Mouse (Mus musculus): Measurements from ENCODE around the gene 1300017J02Rik. TPM values are rescaled to one million over a fixed set of nuclear protein-coding genes. Genes with fewer than 3 reads are reported as not detected.
"Not testable (repeated sequence)": the region's sequence is repeated elsewhere in the genome, so short reads cannot be mapped to it uniquely, and the experiment has no call there.

The 1300017J02Rik gene
- polyA plus RNA-seq (2014; fragmentation: Nextera tagmentation; extraction: Ambion mirVana): 0.51 and 0.78 TPM in 2 replicates

DNA sequence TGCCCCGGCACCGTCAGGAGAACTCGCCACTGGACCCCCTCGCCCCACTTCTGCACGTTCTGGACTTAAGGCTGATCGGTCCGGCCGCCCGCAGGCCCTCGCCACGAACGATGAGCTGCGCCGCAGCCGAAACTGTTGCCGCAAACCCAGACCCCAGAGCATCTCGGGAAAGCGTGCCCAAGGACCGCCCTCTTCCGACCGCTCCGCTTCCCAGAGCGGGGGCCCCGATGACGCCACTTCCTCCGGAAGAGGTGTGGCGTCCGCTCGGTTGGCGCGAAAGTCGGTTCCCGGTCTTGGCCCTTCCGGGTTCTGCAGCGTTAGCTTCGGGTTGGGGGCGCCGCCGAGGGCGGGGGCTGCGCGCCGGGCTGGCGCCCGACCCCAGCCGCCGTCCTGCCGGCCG lies at the start of gene 1300017J02Rik, which contains the start of gene Topbp1:
1300017J02Rik (minus strand) TSS at position 156 of the 400 bp plus-strand sequence.
Topbp1 (plus strand) TSS at position 289 of the 400 bp plus-strand sequence.
- H3K9me3 ChIP-seq (ENCODE audit: low read depth, low read length): no peaks in the 10 kb centered on the region
- ATAC-seq (ENCODE audit: insufficient read depth): peak; percentile 96

DNA sequence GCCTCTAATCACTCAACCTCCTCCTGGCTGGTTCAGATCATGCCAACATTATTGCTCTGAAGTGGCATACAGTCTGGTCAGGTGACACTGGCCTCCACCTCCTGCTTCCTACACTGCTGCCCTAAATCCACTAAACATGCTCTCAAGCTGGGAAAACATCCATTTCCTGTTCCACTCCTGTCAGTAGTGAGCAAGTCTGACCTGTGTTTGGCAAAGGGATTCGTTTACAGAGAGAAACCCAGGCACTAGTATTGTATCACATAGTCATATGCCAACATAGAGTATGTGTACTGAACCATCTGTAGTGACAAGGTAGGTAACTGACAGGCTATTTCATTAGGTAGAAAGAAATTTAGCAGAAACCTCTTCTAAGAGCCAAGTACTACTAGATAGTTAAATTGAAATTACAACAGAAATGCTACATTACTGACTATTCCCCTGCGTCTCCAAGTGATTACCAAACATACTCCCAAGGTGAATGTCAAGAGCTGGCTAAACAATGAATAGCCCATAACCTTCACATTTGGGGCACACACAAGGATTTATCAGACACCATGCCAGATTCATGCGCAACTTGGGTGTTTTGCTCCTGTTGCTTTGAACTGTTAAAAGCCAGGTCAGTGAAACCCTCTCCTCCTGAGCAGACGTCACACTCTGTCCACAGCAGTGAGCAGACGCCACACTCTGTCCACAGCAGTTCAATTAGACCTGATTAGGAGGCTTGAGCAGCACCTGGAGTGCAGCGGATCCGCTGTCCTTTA lies 48.8 kb upstream of the 1300017J02Rik start:
- H3K9ac ChIP-seq; H3K4me2 ChIP-seq; H3K4me1 ChIP-seq (ENCODE audit: insufficient read depth); H3K27me3 ChIP-seq (ENCODE audit: insufficient read depth, low read length); H3K4me3 ChIP-seq (ENCODE audit: low read depth, low read length); H3K27ac ChIP-seq (ENCODE audit: low read depth); DNase-seq; ATAC-seq (ENCODE audit: insufficient read depth); H3K9me3 ChIP-seq (ENCODE audit: low read depth, low read length): not testable (repeated sequence)
- 73% methylated on average over 6 of the region's 7 CpGs for WGBS
- H3K36me3 ChIP-seq (ENCODE audit: insufficient read depth): peaks cover 69% of the 10 kb centered on the region

More for the DNA sequence above, at the start of gene 1300017J02Rik, which contains the start of gene Topbp1:
- Histone ChIP-seq H3K36me3 (ENCODE audit: insufficient read depth) (peaks cover 36% of the 10 kb centered on the region), H3K9ac (peak within 1 kb of the TSS; percentile 87), H3K27me3 (ENCODE audit: insufficient read depth, low read length) (no peaks in the 10 kb centered on the region), H3K27ac (ENCODE audit: low read depth) (peak within 1 kb of the TSS; percentile 89), H3K4me1 (ENCODE audit: insufficient read depth) (no peaks in the 10 kb centered on the region), H3K4me2 (peak within 1 kb of the TSS; percentile 79), H3K4me3 (ENCODE audit: low read depth, low read length) (peak within 1 kb of the TSS; percentile 96)
- TF ChIP-seq CTCF (IDR thresholded peaks at IDR 0.05; ENCODE audit: low read depth): 0 out of 2 replicates have a peak, but pooled peaks have one; percentile 5
- DNase-seq: peak; percentile 99
- WGBS: under 1% methylated on average over 49 of the region's 49 CpGs

DNA sequence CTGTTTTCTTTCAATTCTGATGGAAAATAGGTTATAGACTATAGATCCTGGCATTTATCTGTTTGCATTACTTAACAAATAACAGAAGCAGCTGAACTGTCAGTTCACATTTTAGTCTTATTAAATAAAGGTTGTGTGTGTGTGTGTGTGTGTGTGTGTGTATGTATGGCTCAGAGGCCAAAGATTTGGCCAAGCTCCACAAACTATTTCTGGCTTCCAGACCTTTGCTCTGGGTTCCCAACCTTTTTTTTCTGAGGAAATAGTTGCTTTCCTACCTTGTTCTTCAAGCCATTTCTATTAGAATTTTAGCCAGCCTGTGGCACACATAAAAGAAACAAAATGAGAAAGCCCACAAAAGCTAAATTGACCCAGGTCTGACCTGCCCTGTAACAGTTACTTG lies 43.9 kb upstream of the 1300017J02Rik start:
- ATAC-seq (ENCODE audit: insufficient read depth) (no peak), DNase-seq (no peak)
- Histone ChIP-seq H3K4me1 (ENCODE audit: insufficient read depth) (no peaks in the 10 kb centered on the region), H3K27me3 (ENCODE audit: insufficient read depth, low read length) (no peaks in the 10 kb centered on the region), H3K9me3 (ENCODE audit: low read depth, low read length) (no peaks in the 10 kb centered on the region), H3K9ac (no peak overlapping the region), H3K4me3 (ENCODE audit: low read depth, low read length) (no peak overlapping the region), H3K4me2 (no peak overlapping the region), H3K36me3 (ENCODE audit: insufficient read depth) (peaks cover 87% of the 10 kb centered on the region), H3K27ac (ENCODE audit: low read depth) (no peak overlapping the region)
- no peak for TF ChIP-seq CTCF (IDR thresholded peaks at IDR 0.05; ENCODE audit: low read depth)

DNA sequence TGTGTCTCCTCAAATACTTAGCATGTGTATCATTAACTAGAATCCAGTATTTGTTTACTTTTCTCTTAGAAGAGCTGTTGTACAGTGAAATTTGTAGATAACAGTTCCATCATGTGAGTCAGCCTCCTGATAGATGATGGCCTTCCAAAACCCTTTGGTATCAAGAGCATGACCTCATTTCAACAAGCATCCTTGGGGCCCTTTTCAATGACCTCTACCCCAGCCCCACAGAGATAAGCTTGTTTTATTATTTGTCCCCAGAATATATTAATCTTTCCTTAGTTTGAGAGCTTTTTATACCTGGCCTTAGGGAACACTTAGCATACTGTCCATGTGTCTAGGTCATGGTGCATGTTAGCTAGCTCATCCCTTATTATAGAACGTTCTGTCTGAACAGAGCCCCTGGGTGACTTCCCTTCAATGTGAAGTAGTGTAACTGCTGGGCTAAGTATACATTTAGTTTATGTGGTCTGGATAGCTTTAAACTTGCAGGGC lies 43.2 kb upstream of the 1300017J02Rik start:
- no peaks in the 10 kb centered on the region for H3K27me3 ChIP-seq (ENCODE audit: insufficient read depth, low read length)
- ATAC-seq (ENCODE audit: insufficient read depth): no peak
- no peak for DNase-seq
- H3K9me3 ChIP-seq (ENCODE audit: low read depth, low read length): no peaks in the 10 kb centered on the region
- H3K4me2 ChIP-seq: no peak overlapping the region
- no peak overlapping the region for H3K4me3 ChIP-seq (ENCODE audit: low read depth, low read length)
- H3K9ac ChIP-seq: no peak overlapping the region
- H3K36me3 ChIP-seq (ENCODE audit: insufficient read depth): peaks cover 94% of the 10 kb centered on the region
- H3K4me1 ChIP-seq (ENCODE audit: insufficient read depth): no peaks in the 10 kb centered on the region
- H3K27ac ChIP-seq (ENCODE audit: low read depth): no peak overlapping the region
- no peak for TF ChIP-seq CTCF (IDR thresholded peaks at IDR 0.05; ENCODE audit: low read depth)
- 62% methylated on average over 1 of the region's 1 CpGs for WGBS

DNA sequence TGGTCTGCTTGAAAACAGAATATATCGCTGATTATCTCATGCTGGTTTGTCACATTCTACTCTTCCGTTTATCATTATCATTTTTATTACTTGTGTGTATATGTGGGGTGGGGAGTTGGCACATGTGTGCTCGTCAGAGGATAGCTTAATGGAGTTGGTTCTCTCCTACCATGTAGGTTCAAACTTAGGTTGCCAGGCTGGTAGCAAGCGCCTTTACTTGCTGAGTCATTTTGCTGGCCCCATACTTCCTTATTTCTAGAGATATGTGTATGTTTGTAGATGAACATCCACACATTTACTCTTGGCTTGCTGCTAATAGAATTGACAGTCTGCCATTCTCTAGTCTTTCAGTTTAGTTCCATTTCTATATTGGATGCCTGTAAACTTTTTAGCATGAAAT lies 42.2 kb upstream of the 1300017J02Rik start:
- ATAC-seq (ENCODE audit: insufficient read depth): no peak
- no peak overlapping the region for H3K4me2 ChIP-seq

DNA sequence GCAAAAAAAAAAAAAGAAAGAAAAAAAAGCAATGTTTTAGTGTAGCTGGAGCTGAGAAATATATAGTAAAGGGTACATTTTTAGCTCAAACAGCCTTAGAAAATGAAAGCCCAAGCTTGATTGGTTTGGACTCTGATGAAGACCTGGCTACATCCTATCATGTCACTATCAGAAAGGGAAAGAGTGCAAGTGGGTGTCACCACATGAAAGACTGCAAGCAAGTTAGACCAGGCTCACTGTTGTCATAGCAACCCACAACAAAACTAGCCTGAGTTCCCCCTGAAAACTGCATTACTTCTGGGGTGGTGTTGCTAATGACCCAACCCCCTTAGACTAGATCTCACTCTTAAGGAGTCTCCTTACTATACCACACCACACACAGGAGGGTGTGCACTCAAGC lies 32.0 kb upstream of the 1300017J02Rik start:
- no peak overlapping the region for H3K27ac ChIP-seq (ENCODE audit: low read depth)
- ATAC-seq (ENCODE audit: insufficient read depth) (no peak), DNase-seq (no peak)
- no peak overlapping the region for H3K9ac ChIP-seq
- no peak for TF ChIP-seq CTCF (IDR thresholded peaks at IDR 0.05; ENCODE audit: low read depth)
- H3K4me1 ChIP-seq (ENCODE audit: insufficient read depth): no peaks in the 10 kb centered on the region
- no peaks in the 10 kb centered on the region for H3K27me3 ChIP-seq (ENCODE audit: insufficient read depth, low read length)
- no peak overlapping the region for H3K4me2 ChIP-seq
- no peak overlapping the region for H3K4me3 ChIP-seq (ENCODE audit: low read depth, low read length)
- no peaks in the 10 kb centered on the region for H3K9me3 ChIP-seq (ENCODE audit: low read depth, low read length)
- H3K36me3 ChIP-seq (ENCODE audit: insufficient read depth): peaks cover 93% of the 10 kb centered on the region

More for the DNA sequence above, 42.2 kb upstream of the 1300017J02Rik start:
- Histone ChIP-seq H3K36me3 (ENCODE audit: insufficient read depth) (peaks cover 96% of the 10 kb centered on the region), H3K27me3 (ENCODE audit: insufficient read depth, low read length) (no peaks in the 10 kb centered on the region), H3K4me3 (ENCODE audit: low read depth, low read length) (no peak overlapping the region), H3K9ac (no peak overlapping the region), H3K9me3 (ENCODE audit: low read depth, low read length) (no peaks in the 10 kb centered on the region), H3K27ac (ENCODE audit: low read depth) (no peak overlapping the region), H3K4me1 (ENCODE audit: insufficient read depth) (no peaks in the 10 kb centered on the region)
- no peak for TF ChIP-seq CTCF (IDR thresholded peaks at IDR 0.05; ENCODE audit: low read depth)
- DNase-seq: no peak
- WGBS: 72% methylated on average over 4 of the region's 4 CpGs

DNA sequence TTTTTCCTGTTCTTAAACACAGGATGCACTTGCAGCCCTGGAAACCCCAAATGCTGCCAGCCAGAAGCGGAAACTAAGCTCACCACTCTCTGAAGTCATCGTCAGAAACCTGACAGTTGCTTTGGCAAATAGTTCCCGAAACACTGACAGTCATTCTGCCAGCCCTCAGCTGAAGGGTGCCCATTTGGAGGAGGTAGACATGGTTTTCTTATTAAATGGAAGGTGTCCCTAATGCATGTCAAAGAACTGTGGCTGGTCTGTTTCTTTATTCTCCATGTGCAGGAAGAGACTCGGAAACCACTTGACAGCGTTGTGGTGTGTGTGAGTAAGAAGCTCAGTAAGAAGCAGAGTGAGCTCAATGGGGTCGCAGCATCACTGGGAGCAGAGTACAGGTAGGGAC lies 27.8 kb upstream of the 1300017J02Rik start:
- Histone ChIP-seq H3K9me3 (ENCODE audit: low read depth, low read length) (no peaks in the 10 kb centered on the region), H3K36me3 (ENCODE audit: insufficient read depth) (peaks cover 94% of the 10 kb centered on the region), H3K4me1 (ENCODE audit: insufficient read depth) (no peaks in the 10 kb centered on the region), H3K27me3 (ENCODE audit: insufficient read depth, low read length) (no peaks in the 10 kb centered on the region), H3K4me3 (ENCODE audit: low read depth, low read length) (no peak overlapping the region), H3K27ac (ENCODE audit: low read depth) (no peak overlapping the region), H3K9ac (no peak overlapping the region), H3K4me2 (no peak overlapping the region)
- ATAC-seq (ENCODE audit: insufficient read depth) (no peak), DNase-seq (no peak)
- 88% methylated on average over 6 of the region's 6 CpGs for WGBS
- no peak for TF ChIP-seq CTCF (IDR thresholded peaks at IDR 0.05; ENCODE audit: low read depth)

Data from lung, embryonic 14.5 days (tissue).